Mouse (Mus musculus): ENCODE results near the gene Mfsd11.
"Not testable (repeated sequence)": the region's sequence is repeated elsewhere in the genome, so short reads cannot be mapped to it uniquely, and the experiment has no call there.

Gene Mfsd11

DNA sequence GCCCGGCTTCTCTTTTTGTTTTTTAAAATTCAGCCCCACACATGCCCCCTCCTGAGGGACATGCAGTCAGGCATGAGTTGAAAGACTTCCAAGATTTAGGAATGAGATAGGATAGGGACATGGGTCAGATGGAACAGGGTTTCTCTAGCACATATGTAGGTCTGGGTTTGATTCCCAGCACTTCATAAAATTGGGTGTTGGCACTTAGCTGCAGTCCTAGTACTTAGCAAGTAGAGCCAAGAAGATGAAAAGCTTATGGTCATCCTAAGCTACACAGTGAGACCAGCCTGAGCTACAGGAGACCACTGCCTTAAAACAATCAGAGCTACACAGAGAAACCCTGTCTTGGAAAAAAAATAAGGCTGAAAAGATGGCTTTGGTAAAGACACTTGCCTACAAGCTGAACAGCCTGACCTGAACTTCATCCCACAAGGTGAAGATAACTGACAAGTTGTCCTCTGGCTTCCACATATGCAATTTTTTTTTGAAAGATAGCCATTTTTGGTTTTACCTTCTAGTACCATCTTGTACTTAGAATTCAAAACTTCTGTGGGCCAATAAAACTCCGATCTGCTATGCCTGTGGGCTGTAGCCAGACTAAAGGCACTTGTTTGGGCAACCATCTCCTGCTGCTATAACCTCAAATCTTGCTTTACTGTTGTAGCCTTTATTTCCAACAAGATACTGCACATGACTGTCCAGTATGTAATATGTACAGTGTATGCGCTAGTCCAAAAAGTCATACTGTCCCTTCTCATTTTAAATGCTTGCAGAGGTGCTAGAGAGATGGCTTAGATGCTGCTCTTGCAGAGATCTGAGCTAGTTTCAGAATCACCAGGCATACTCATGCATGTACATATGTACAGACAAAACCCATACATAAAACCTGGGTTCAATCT, 4.8 kb upstream of the Mfsd11 start:
- in situ Hi-C loops (cut with MseI, MboI): no loop called here

DNA sequence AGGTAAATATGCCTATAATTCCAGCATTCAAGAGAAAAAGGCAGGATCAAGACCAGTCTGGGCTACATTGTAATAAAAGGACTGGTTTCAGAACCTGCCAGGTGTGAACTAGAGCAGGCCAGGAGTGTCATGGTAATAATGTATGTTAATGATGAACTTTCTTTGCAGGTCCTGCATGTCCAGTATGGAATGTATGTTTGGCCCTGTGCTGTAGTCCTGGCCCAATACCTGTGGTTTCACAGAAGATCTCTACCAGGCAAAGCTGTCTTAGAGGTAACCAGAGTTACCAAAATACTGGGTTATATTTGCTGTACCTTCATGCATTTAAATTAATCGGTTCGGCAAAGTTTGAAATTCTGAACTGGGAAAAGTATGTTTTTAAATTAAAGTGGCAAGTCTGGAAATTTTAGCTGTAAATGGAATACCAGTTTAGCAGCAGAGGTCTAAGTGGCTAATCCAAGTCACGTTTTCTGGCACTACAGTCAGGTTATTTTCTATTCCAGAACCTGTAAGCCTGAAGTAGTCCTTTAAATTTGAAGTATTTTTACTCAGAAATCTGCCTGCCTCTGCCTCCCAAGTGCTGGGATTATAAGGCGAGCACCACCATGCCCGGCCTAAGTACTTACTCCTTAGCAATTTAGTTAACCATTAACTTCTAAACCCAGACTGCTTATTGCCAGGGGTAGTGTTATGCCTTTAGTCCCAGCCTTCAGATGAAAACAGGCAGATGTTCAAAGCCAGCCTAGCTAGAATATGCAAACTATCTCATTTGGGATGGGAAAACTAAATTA, 4.0 kb upstream of the Mfsd11 start:
- in situ Hi-C loops (cut with MseI, MboI): no loop called here

DNA sequence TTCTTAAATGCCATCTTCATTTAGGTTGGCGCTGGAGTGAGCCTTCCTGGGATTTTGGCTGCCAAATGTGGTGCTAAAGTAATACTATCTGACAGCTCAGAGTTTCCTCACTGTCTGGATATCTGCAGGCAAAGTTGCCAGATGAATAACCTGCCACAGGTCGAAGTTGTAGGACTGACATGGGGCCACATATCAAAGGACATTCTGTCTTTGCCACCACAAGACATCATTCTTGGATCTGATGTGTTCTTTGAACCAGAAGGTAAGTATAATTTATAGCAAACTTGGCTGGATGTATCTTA, 3.4 kb upstream of the Mfsd11 start:
- in situ Hi-C loops (cut with MseI, MboI): not testable (repeated sequence)

DNA sequence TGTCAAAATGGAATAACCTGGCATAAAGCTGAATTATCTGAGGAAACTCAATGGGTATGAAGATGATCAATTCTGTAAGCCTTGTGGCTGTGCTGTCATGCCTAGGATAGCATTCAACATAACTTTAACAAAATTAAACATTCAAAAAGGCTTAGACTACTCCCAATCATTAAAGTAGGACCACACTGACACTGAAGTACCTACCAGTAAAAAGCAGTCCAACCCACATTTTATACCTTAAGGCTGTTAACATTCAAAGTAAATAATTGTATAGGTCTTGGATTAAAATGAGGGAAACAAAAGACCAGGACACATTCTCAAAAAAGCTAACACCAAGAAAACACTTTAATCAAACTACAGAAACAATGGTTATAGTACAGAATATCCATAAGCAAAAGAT, 2.7 kb upstream of the Mfsd11 start:
- in situ Hi-C loops (cut with MseI, MboI): no loop called here

DNA sequence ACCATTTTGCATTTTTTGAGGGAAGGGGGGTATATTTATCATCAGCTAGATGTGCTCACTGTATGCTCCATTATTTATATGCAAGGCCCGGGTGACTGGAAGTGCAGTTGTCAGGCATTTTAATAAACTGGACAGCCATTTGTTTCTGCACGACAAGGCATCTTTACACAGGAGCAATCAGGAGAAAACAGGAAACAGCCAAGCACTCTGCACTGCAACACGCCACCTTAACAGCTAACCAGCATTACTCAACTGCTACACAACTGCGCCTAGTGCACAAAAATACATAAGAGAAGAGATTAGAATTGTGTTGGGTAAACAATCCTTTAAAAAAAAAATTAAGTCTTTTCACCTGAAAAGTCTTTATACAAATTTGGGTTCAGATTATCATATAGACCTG, 2.2 kb upstream of the Mfsd11 start:
- in situ Hi-C loops (cut with MseI, MboI): no loop called here

DNA sequence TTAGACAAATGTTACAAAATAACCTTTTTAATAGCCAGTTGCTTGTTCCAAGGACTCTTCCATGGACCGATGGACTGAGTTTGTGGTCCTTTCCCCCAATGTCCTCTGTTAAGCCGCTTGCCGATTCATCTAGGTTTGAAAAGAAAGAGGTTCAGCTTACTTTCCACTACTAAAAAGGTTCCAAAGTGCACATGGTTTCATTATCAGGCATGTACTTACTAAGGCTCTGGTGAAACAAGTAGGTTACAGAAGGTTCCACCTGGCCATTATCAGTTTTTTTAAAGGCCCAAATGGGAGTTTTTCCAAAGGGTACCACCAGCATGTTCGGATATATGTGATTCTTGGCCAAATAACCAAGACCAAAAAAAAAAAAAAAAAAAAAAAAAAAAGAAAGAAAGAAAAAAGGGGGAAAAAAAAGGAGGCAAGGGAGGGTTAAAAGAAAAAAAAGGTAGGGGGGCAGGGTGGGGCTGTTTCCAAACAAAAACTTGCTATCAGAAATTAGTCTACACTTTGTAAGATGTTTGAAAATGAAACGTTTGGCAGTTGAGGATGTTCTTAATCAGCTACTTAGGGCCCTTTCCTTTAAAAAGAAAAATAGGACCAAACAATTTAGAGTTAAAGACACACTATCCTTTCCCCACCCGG, 1.3 kb upstream of the Mfsd11 start:
- in situ Hi-C loops (cut with MseI, MboI): no loop called here

DNA sequence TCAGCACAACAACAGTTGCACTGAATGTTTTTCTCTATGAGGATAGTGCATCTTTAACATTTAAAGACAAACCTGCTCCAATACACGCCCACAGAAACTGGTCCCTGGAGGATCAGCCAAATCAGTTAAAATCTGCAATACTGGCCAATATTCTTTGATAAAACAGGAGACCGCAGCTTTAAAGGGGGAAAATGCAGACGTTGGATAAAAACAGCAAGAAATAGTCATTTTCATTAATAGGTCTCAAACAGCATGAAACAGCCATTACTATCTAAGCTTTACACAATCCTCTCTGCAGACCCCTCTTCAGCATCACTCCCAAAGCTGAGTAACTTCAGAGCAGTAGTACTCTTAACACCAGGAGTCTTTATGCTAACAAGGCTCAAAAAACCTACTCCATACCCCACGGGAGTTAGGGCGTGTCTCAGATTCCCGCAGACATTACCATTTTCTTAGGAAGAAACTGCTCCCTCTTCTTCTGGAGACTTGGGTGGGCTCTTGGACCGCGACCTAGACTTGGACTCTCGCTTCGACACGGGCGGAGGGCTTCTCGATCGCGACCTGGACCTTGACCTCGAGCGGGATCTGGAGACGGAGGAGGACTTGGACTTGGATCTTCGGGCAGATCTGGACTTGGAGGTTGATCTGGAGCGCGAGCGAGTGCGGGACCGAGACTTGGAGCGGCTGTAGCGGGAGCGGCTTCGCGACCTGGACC, 507 bp upstream of the Mfsd11 start:
- in situ Hi-C loops (cut with MseI, MboI): no loop called here

DNA sequence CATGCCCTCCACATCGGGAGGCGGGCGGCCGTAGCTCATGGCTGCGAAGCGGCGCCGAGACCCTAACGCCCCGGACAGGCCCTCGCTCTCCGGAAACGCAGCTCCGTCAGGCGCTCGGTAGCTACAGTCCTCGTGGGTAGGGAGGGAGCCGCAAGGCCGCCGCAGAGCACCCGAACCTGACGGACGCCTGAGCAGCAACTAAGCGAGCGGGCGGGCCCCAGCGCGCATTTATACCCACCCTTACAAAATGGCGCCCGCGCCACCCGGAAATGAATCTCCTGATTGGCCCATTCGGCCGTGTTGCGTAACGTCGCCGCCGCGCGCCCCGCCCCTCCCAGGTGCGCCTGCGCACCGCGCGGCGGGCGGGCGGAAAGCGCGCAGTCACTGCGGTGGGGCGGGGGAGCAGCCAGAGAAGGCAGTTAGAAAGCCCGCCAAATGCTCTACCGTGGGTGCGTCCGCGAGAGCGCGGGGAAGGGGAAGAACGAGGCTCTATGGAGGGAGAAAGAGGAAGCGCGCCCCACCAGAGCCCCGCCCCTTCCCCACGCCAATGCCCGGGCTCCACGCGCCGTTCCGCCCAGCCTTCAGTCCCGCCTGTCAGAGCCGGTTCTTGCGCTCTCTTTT, 761 bp downstream of the Mfsd11 start, which contains the start of gene Srsf2:
Srsf2 (minus strand) TSS at position 204 of the 621 bp plus-strand sequence.
- in situ Hi-C loops (cut with MseI, MboI): no loop called here

DNA sequence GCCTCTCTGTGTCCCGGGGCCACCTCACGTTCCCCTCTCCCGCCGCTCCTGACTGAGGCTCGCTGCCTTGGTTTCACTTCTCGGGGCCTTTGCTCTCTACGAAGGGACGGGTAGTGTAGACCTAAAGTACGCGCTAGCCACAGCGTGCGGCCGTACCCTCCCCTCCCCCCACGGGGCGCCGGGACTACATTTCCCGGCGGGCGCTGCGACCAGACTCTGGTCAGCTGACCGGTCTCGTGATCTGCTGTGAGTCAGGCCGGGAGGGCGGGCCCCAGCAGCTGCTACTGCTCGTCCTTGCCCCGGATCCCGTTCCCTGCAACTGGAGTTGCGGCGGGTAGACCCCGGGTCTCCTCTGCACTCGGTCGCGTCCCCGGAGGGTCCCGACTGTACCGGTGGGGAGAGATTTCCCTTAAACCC, 1.3 kb downstream of the Mfsd11 start:
- in situ Hi-C loops (cut with MseI, MboI): no loop called here

DNA sequence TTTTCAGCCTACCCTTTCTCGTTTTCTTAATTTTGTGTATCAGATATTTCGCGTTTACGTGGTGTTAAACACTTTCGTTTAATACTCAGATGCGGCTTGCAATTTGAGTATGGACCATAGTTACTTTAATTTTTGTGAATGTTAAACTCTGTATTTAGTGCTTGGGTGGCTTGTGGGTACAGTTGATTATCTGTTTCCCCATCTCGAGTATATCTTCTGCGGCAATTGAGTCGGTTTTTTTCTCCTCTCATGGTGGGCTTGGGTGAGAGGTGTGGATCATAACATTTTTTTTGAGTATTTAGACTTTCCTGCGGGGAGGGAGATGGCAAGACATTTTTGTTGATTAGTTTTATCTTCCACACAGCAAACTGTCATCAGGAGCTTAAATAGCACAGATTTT, 2.0 kb downstream of the Mfsd11 start:
- in situ Hi-C loops (cut with MseI, MboI): no loop called here

DNA sequence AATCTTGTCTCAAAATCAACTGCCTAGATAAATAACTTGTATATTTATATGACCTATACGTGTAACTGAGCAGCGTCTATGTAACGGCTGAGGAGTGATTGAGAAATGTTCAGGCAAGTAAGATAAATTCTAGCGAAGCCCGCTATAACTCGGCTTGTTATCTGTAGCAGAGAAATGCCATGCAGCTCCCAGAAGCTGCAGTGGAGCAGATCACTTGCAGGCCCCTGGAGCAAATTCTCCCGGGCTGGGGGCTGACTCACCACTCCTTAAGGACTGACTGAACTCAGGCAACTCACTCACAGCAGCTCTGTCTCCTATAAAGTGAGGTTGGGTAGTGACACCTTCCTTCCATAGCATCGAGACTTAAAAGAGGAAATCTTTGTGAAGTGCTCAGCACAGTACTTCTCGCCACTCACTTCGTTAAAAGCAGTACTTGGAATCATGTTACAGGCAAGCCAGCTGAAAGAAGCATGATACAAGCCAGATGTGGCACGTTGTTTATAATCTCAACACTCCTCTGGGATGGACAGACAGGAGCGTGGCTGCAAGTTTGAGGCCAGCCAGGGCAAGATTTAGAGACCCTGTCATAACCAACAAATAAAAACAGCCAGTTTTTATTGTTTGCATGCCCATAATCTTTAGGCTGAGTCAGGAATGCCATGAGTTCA, 5.1 kb downstream of the Mfsd11 start:
- in situ Hi-C loops (cut with MseI, MboI): no loop called here

DNA sequence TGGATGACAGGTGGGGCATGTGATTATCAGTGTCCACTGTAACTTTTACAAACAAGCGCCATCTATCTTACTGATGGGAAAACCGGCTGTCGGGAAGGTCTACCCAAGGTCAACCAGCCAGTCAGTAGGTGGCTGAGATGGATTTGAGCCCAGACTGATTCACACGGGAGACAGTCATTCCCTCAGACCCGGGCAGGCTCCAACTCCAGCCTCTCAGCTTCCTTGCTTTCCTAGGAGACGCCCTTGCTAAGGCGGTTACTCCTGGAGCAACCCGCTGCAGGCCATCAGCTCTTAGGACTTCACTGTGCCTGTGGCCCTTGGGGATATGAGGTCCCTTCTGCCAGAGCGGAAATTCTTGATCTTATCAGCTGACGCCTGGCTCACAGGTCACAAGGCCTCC, 12.2 kb downstream of the Mfsd11 start:
- in situ Hi-C loops (cut with MseI, MboI): no loop called here

DNA sequence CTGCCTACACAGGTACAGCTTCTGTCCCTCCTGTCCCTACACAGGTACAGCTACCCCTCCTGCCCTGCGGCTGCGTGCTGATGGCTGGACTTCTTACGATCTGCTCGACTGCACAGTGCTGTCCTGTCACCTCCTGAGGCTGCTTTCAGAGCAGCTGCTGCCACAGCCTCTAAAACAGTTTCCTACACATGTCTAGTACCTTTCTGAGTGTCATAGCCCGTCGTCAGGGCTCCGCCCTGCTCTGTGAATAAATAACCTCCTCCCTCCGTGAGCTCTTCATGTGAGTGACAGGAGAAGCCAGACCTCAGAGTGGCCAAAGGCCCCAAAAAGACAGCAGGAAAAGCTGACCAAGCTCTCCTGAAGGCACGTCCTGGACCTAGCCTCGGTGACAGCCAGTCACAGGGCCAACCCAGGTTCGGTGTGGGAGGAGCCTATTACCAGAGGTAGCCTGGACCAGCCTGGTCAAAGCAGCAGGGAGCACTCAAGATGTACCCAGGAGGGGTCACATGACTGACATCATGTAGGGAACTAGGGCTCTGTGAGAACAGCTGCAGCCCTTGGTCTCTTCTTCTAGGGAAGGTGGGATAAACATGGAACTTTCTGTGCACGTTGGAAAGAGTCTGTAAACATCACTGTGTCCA, 13.8 kb downstream of the Mfsd11 start:
- in situ Hi-C loops (cut with MseI, MboI): no loop called here

DNA sequence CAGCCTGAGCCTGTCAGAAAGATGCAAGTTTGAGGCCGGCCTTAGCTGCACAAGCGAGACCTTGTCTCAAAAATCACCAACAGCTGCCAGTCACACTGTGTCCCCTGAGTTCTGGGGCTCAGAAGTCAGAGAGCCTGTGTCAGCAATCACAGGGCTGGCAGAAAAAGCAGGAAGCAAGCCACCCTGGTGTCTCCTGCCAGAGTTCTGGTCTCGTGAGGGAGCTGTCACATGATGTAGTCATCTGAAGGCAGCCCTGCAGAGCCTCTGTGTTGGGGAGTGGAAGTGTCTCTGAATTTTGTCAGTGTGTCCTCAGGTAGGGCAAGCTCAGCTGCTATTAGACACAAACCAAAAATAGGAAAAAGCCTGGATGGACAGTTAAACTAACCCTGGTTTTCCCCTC, 15.9 kb downstream of the Mfsd11 start:
- in situ Hi-C loops (cut with MseI, MboI): no loop called here

DNA sequence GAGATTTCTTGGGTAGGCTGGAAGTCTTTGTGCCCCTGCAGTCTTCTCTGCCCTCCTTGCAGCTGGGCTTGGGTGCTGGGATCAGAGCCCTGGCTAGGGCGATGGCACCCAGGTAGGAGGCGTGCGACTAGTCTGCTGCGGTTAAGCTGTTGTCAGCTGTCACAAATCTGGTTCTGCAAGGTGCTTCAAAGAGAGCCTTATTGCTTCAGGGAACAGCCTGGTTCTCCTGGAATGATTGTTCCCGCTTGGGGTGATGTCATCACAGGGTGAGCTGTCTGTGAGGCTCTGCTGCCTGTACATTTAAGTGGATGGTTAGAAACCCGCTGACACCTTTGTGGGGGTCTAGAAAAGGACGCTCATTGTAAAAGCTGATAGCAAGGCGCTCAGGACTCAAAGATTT, 17.0 kb downstream of the Mfsd11 start:
- in situ Hi-C loops (cut with MseI, MboI): no loop called here

DNA sequence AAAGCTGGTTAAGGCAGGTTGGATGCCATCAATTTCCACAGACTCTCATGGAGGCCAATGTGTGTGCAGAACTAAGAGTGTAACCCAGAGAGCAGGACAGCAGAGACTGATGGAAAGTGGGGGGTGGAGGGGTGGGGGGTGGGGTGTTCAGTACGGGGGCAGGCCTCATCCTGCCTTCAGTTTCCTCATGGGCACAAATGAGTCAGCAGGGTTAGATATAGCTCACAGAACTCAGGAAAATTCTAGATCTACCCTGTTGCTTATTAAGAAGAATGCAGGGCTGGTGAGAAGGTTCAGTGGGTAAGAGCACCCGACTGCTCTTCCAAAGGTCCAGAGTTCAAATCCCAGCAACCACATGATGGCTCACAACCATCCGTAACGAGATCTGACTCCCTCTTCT, 17.4 kb downstream of the Mfsd11 start:
- in situ Hi-C loops (cut with MseI, MboI): no loop called here

DNA sequence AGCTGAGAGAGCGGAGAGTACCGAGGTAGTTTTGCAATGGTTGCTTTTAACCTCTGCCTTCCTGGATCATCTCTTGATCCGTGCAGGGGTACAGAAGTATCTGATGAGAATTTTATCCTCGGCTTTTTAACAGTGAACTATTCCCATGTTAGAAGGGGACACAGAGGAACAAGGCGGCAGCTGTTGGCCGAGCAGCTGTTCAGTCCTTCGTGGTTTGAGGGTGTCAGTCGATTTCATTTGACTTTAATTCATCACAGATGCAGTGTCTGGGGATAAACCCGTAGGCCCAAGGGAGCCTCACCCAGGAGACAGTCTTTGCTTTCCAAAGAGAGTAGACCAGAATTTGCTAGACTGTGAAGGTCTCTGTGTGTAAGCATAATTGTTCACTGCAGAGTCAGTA, 19.3 kb downstream of the Mfsd11 start:
- in situ Hi-C loops (cut with MseI, MboI): no loop called here

DNA sequence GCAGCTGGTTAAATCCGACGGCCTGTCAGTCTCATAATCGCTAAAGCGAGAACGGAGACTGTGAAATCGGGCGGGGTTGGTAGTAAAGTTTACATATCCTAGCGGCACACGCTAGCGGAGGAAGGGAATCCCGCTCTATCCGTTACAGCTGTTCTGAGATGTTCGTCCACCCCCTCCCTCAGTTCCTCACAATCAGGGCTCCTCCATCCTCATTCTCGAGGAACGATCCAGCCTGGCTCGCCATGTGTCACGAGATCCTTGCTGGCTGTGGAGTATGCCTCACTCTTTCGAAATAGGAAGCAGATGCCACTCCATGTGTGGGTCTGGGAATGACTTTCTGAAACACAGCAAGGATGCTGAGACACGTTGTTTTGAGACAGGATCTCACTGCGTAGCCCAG, 21.7 kb downstream of the Mfsd11 start:
- in situ Hi-C loops (cut with MseI, MboI): no loop called here

DNA sequence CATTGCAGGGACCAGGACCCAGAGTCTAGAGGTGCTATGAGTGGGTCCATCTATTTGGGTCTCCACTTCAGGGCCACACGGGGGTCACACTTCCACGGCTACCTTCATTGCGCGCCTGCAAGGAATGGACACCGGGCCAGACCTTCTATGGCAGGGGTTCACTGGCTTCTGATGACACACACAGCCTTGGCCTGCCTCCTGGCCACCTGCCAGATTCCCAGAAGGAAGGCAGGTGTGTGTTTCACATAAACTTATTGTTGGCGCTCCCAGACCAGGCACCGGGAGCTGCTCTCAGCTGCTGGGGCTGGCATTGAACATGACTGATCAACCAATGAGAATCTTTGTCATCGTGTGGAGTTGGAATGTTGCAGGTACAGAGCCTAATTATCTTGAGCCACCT, 26.2 kb downstream of the Mfsd11 start:
- in situ Hi-C loops (cut with MseI, MboI): no loop called here

DNA sequence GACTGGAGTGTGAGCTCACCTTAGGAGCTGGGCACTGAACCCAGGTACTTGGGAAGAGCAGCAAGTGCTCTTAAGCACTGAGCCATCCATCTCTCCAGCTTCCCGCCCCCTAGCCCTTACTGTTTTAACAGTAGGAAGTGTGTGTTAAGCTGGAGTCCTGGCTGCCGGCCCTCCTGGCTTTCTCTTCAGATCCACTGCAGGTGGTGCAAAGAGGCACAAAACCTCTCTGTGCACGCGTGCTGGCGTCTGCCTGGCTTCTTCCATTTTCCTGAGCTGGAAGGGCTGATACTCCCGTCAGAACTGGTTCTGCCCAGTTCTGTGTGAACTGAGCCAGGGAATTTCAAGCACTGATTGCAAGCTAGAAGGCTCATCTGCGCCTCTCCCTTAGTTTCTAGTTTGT, 28.6 kb downstream of the Mfsd11 start:
- in situ Hi-C loops (cut with MseI, MboI): no loop called here
